Mouse (Mus musculus): Measurements from ENCODE around the gene Gm20828.
"Not testable (repeated sequence)": the region's sequence is repeated elsewhere in the genome, so short reads cannot be mapped to it uniquely, and the experiment has no call there.

Gm20828 gene

DNA sequence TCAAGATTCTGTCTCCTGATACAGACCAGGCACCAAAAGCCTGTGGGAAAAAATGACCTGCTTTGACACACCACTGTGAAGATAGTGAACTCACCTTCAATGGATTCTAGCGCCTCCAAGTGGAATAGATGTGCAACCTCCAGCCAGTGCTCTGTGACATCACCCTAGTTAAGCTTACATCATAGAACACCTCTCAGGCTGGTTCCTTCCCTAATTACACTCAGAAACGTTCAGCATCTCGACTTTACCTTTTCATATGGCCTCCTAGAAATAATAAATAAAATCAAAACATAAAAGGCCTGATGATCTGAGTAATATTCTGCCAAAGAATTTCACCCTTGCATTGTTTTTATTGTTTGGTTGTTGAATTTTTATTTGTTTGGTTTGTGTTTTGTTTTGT lies at the start of gene Gm20828:
Gene Gm20828 (minus strand): TSS at position 101 of the 400 bp plus-strand sequence.
- ATAC-seq (ENCODE audit: low TSS enrichment), result not testable (repeated sequence)

Data from frontal cortex, adult (tissue).